Mouse (Mus musculus) kidney, embryonic 15.5 days (tissue): ENCODE data around the gene Kif22. TPM values are rescaled to one million over a fixed set of nuclear protein-coding genes. Genes with fewer than 3 reads are reported as not detected.

Experiments used
- ATAC-seq: fragments of 200-750 bp; cut with Nextera tagmentation; replicated peaks from 2 replicates; pipeline ENCODE4 v1.8.0; 2017; ENCODE audit warnings: moderate TSS enrichment; ENCODE audit not compliant: low FRiP score
- H3K27ac ChIP-seq: fragments of 300-500 bp; sonication (generic); 2 replicates; pipeline ENCODE4 v1.5.1; 2015; ENCODE audit warnings: mild to moderate bottlenecking, inconsistent platforms
- H3K27me3 ChIP-seq: fragments of 300-500 bp; sonication (generic); 2 replicates; pipeline ENCODE4 v1.6.1; 2015; ENCODE audit warnings: inconsistent platforms
- H3K36me3 ChIP-seq: fragments of 300-500 bp; sonication (generic); 2 replicates; pipeline ENCODE4 v1.6.1; 2015; ENCODE audit warnings: inconsistent platforms
- H3K4me1 ChIP-seq: fragments of 300-500 bp; sonication (generic); 2 replicates; pipeline ENCODE4 v1.6.1; 2015; ENCODE audit warnings: inconsistent platforms
- H3K4me2 ChIP-seq: fragments of 300-500 bp; sonication (generic); 2 replicates; pipeline ENCODE4 v1.6.1; 2015; ENCODE audit warnings: moderate library complexity, mild to moderate bottlenecking, inconsistent platforms
- H3K4me3 ChIP-seq: fragments of 300-500 bp; sonication (generic); replicated peaks from 2 replicates; pipeline ENCODE4 v1.5.1; 2015; ENCODE audit warnings: mild to moderate bottlenecking, inconsistent platforms
- H3K9ac ChIP-seq: fragments of 300-500 bp; sonication (generic); 2 replicates; pipeline ENCODE4 v1.6.1; 2015; ENCODE audit warnings: mild to moderate bottlenecking, inconsistent platforms
- H3K9me3 ChIP-seq: fragments of 300-500 bp; sonication (generic); replicated peaks from 2 replicates; pipeline ENCODE4 v1.6.1; 2016; ENCODE audit warnings: inconsistent platforms
- WGBS: fragments of 180-500 bp; shearing (Covaris S2); methylation state at CpG from one replicate; pipeline ENCODE4 v1.1.7; 2015; ENCODE audit warnings: mixed read lengths; 5-methylcytosine and 5-hydroxymethylcytosine counted together
- polyA plus RNA-seq: library from polyadenylated mRNA; unstranded; fragments of >200 nt; fragmentation: Nextera tagmentation; extraction: Ambion mirVana; gene quantifications from 2 replicates; pipeline ENCODE4 v1.2.1, GENCODE M21; 2015

The Kif22 gene
- polyA plus RNA-seq, 1 experiment from 2014 or later, result 141 TPM

- Histone ChIP-seq H3K9ac (no peak overlapping the region), H3K9me3 (no peaks in the 10 kb centered on the region), H3K4me1 (peaks cover 10% of the 10 kb centered on the region), H3K27ac (no peak overlapping the region), H3K27me3 (no peaks in the 10 kb centered on the region), H3K4me3 (no peak overlapping the region), H3K4me2 (no peak overlapping the region), H3K36me3 (no peaks in the 10 kb centered on the region)
- 78% methylated on average over 8 of the region's 8 CpGs for WGBS
- no peak for ATAC-seq
Observed at GRCm38 (mm10) chr7:127082271-127082670, 40.0 kb upstream of the Kif22 start.

- Histone ChIP-seq H3K27ac (0 out of 2 replicates have a peak overlapping the region, but pooled peaks have one; percentile 32), H3K27me3 (no peaks in the 10 kb centered on the region), H3K4me3 (no peak overlapping the region), H3K4me2 (no peak overlapping the region), H3K4me1 (peaks cover 10% of the 10 kb centered on the region), H3K36me3 (no peaks in the 10 kb centered on the region), H3K9ac (no peak overlapping the region), H3K9me3 (no peaks in the 10 kb centered on the region)
- ATAC-seq, result no peak
- WGBS, result 59% methylated on average over 3 of the region's 3 CpGs
Observed at GRCm38 (mm10) chr7:127080045-127080444, 37.8 kb upstream of the Kif22 start.

GRCm38 (mm10) chr7:127077692-127078091 lies 35.4 kb upstream of the Kif22 start:
- Histone ChIP-seq H3K27me3 (no peaks in the 10 kb centered on the region), H3K9me3 (no peaks in the 10 kb centered on the region), H3K27ac (no peak overlapping the region), H3K36me3 (no peaks in the 10 kb centered on the region), H3K4me1 (peaks cover 16% of the 10 kb centered on the region), H3K9ac (no peak overlapping the region), H3K4me3 (no peak overlapping the region), H3K4me2 (no peak overlapping the region)
- ATAC-seq, result no peak
- WGBS, result 81% methylated on average over 3 of the region's 3 CpGs

- Histone ChIP-seq H3K4me1 (peaks cover 19% of the 10 kb centered on the region), H3K9me3 (no peaks in the 10 kb centered on the region), H3K36me3 (no peaks in the 10 kb centered on the region), H3K4me2 (no peak overlapping the region), H3K27ac (peak overlapping the region; percentile 45; the same call in 1 of the 2 replicates), H3K4me3 (no peak overlapping the region), H3K9ac (no peak overlapping the region), H3K27me3 (no peaks in the 10 kb centered on the region)
- ATAC-seq, result peak; percentile 58
- WGBS, result 88% methylated on average over 5 of the region's 5 CpGs
Observed at GRCm38 (mm10) chr7:127076188-127076587, 33.9 kb upstream of the Kif22 start.

GRCm38 (mm10) chr7:127073221-127073620 lies 30.9 kb upstream of the Kif22 start:
- WGBS, result 69% methylated on average over 4 of the region's 4 CpGs
- Histone ChIP-seq H3K4me2 (no peak overlapping the region), H3K4me1 (peaks cover 13% of the 10 kb centered on the region), H3K27me3 (no peaks in the 10 kb centered on the region), H3K36me3 (no peaks in the 10 kb centered on the region), H3K9ac (no peak overlapping the region), H3K9me3 (no peaks in the 10 kb centered on the region), H3K27ac (no peak overlapping the region), H3K4me3 (no peak overlapping the region)
- no peak for ATAC-seq

GRCm38 (mm10) chr7:127070871-127071413 lies 28.7 kb upstream of the Kif22 start:
- Histone ChIP-seq H3K27me3 (no peaks in the 10 kb centered on the region), H3K9me3 (no peaks in the 10 kb centered on the region), H3K4me2 (no peak overlapping the region), H3K27ac (no peak overlapping the region), H3K4me1 (peaks cover 13% of the 10 kb centered on the region), H3K36me3 (no peaks in the 10 kb centered on the region), H3K4me3 (no peak overlapping the region), H3K9ac (no peak overlapping the region)
- 83% methylated on average over 4 of the region's 4 CpGs for WGBS
- no peak for ATAC-seq

GRCm38 (mm10) chr7:127066317-127066716 lies 24.0 kb upstream of the Kif22 start:
- no peak overlapping the region for H3K4me2 ChIP-seq
- no peak overlapping the region for H3K9ac ChIP-seq
- no peak overlapping the region for H3K27ac ChIP-seq
- peaks cover 5% of the 10 kb centered on the region; the same call in 1 of the 2 replicates for H3K4me1 ChIP-seq
- no peaks in the 10 kb centered on the region for H3K9me3 ChIP-seq
- H3K27me3 ChIP-seq, result no peaks in the 10 kb centered on the region
- WGBS, result 75% methylated on average over 4 of the region's 4 CpGs
- H3K4me3 ChIP-seq, result no peak overlapping the region
- no peaks in the 10 kb centered on the region for H3K36me3 ChIP-seq
- ATAC-seq, result no peak

- H3K9me3 ChIP-seq, result no peaks in the 10 kb centered on the region
- H3K27me3 ChIP-seq, result no peaks in the 10 kb centered on the region
- no peak for ATAC-seq
- H3K4me3 ChIP-seq, result no peak overlapping the region
- no peaks in the 10 kb centered on the region for H3K36me3 ChIP-seq
- no peak overlapping the region for H3K4me2 ChIP-seq
- H3K9ac ChIP-seq, result no peak overlapping the region
- H3K4me1 ChIP-seq, result peaks cover 5% of the 10 kb centered on the region; the same call in 1 of the 2 replicates
- 89% methylated on average over 6 of the region's 6 CpGs for WGBS
- H3K27ac ChIP-seq, result no peak overlapping the region
Observed at GRCm38 (mm10) chr7:127065538-127065937, 23.3 kb upstream of the Kif22 start.

GRCm38 (mm10) chr7:127055026-127055585 lies 12.8 kb upstream of the Kif22 start:
- no peak for ATAC-seq

GRCm38 (mm10) chr7:127031244-127031643 lies 11.0 kb downstream of the Kif22 start:
- Histone ChIP-seq H3K36me3 (peaks cover 83% of the 10 kb centered on the region), H3K4me1 (peaks cover 14% of the 10 kb centered on the region), H3K27me3 (no peaks in the 10 kb centered on the region), H3K4me3 (no peak overlapping the region), H3K9ac (no peak overlapping the region), H3K4me2 (no peak overlapping the region), H3K27ac (no peak overlapping the region), H3K9me3 (no peaks in the 10 kb centered on the region)
- ATAC-seq, result no peak
- WGBS, result 79% methylated on average over 1 of the region's 1 CpGs

More at GRCm38 (mm10) chr7:127055026-127055585, 12.8 kb upstream of the Kif22 start:
- no peak overlapping the region for H3K9ac ChIP-seq
- no peak overlapping the region for H3K4me2 ChIP-seq
- H3K4me3 ChIP-seq, result no peak overlapping the region
- peaks cover 10% of the 10 kb centered on the region; the same call in 1 of the 2 replicates for H3K27me3 ChIP-seq
- no peaks in the 10 kb centered on the region for H3K36me3 ChIP-seq
- H3K9me3 ChIP-seq, result no peaks in the 10 kb centered on the region
- no peak overlapping the region for H3K27ac ChIP-seq
- 75% methylated on average over 5 of the region's 5 CpGs for WGBS
- no peaks in the 10 kb centered on the region for H3K4me1 ChIP-seq

- Histone ChIP-seq H3K9ac (no peak overlapping the region), H3K4me2 (no peak overlapping the region), H3K27ac (no peak overlapping the region), H3K36me3 (peaks cover 73% of the 10 kb centered on the region), H3K9me3 (no peaks in the 10 kb centered on the region), H3K27me3 (no peaks in the 10 kb centered on the region), H3K4me1 (peaks cover 14% of the 10 kb centered on the region), H3K4me3 (no peak overlapping the region)
- ATAC-seq, result no peak
- 93% methylated on average over 1 of the region's 1 CpGs for WGBS
Observed at GRCm38 (mm10) chr7:127030172-127030571, 12.1 kb downstream of the Kif22 start.

- Histone ChIP-seq H3K9me3 (no peaks in the 10 kb centered on the region), H3K4me1 (peaks cover 35% of the 10 kb centered on the region), H3K4me2 (peak overlapping the region; percentile 92), H3K9ac (peak overlapping the region; percentile 14), H3K27me3 (no peaks in the 10 kb centered on the region), H3K36me3 (peaks cover 68% of the 10 kb centered on the region), H3K4me3 (peak overlapping the region; percentile 77), H3K27ac (peak overlapping the region; percentile 99)
- 60% methylated on average over 8 of the region's 8 CpGs for WGBS
- ATAC-seq, result no peak
Observed at GRCm38 (mm10) chr7:127027885-127028284, 14.4 kb downstream of the Kif22 start.
